Mouse (Mus musculus) T-helper 1 cell (primary cell): ENCODE results near the gene Stil.
"Not testable (repeated sequence)": the region's sequence is repeated elsewhere in the genome, so short reads cannot be mapped to it uniquely, and the experiment has no call there.

ENCODE experiments used
- in situ Hi-C: fragments of 300-600 bp; cut with MboI, MseI; formaldehyde crosslinking; loops from one replicate; pipeline ENCODE4 v1.15.1; 2025; ENCODE audit warnings: high pct_unique_total_duplicates

Gene Stil

GRCm38 (mm10) chr4:114999773-115000428 is at the start of gene Stil:
Gene Stil, plus strand, starts transcription at chr4:115000159.
- in situ Hi-C loops, result no loop called here

- in situ Hi-C loops, result no loop called here
Measured at GRCm38 (mm10) chr4:114953172-114953571, 46.8 kb upstream of the Stil start.

- in situ Hi-C loops, result no loop called here
Measured at GRCm38 (mm10) chr4:114957403-114957802, 42.6 kb upstream of the Stil start.

- in situ Hi-C loops, result no loop called here
Measured at GRCm38 (mm10) chr4:114958231-114958630, 41.7 kb upstream of the Stil start.

- in situ Hi-C loops, result no loop called here
Measured at GRCm38 (mm10) chr4:114958786-114959185, 41.2 kb upstream of the Stil start.

GRCm38 (mm10) chr4:114959533-114959932 is 40.4 kb upstream of the Stil start:
- in situ Hi-C loops, result no loop called here

- in situ Hi-C loops, result not testable (repeated sequence)
Measured at GRCm38 (mm10) chr4:114960881-114961280, 39.1 kb upstream of the Stil start.

GRCm38 (mm10) chr4:114970736-114971135 is 29.2 kb upstream of the Stil start:
- in situ Hi-C loops, result no loop called here

- in situ Hi-C loops, result no loop called here
Measured at GRCm38 (mm10) chr4:114973229-114973740, 26.7 kb upstream of the Stil start.

GRCm38 (mm10) chr4:114982619-114983018 is 17.3 kb upstream of the Stil start:
- in situ Hi-C loops, result no loop called here

GRCm38 (mm10) chr4:114983020-114983419 is 16.9 kb upstream of the Stil start:
- in situ Hi-C loops, result no loop called here

- in situ Hi-C loops, result no loop called here
Measured at GRCm38 (mm10) chr4:114986211-114986590, 13.8 kb upstream of the Stil start.

- in situ Hi-C loops, result no loop called here
Measured at GRCm38 (mm10) chr4:114986591-114987432, 13.1 kb upstream of the Stil start, which contains the start of gene Cmpk1. Gene Cmpk1, minus strand, starts transcription at chr4:114987241.

- in situ Hi-C loops, result no loop called here
Measured at GRCm38 (mm10) chr4:114994218-114994617, 5.7 kb upstream of the Stil start.

GRCm38 (mm10) chr4:114997051-114997450 is 2.9 kb upstream of the Stil start:
- in situ Hi-C loops, result no loop called here

- in situ Hi-C loops, result no loop called here
Measured at GRCm38 (mm10) chr4:114999445-114999772, 550 bp upstream of the Stil start.

- in situ Hi-C loops, result no loop called here
Measured at GRCm38 (mm10) chr4:115000429-115000795, 453 bp downstream of the Stil start.

GRCm38 (mm10) chr4:115014276-115014675 is 14.3 kb downstream of the Stil start:
- in situ Hi-C loops, result loop anchor here (5.0 kb wide), 1 partner anchor 33 kb away; no protein-coding TSS in a partner anchor

GRCm38 (mm10) chr4:115019997-115020396 is 20.0 kb downstream of the Stil start:
- in situ Hi-C loops, result no loop called here

- in situ Hi-C loops, result no loop called here
Measured at GRCm38 (mm10) chr4:115035043-115035442, 35.1 kb downstream of the Stil start.

GRCm38 (mm10) chr4:115038242-115038641 is 38.3 kb downstream of the Stil start:
- in situ Hi-C loops, result no loop called here

- in situ Hi-C loops, result loop anchor here (5.0 kb wide), 1 partner anchor 33 kb away; no protein-coding TSS in a partner anchor
Measured at GRCm38 (mm10) chr4:115045621-115046020, 45.7 kb downstream of the Stil start.

GRCm38 (mm10) chr4:115047750-115048149 is 47.8 kb downstream of the Stil start:
- in situ Hi-C loops, result loop anchor here (5.0 kb wide), 1 partner anchor 35 kb away; no protein-coding TSS in a partner anchor
